Mouse (Mus musculus): ENCODE results near the gene Cd300lb.

DNA sequence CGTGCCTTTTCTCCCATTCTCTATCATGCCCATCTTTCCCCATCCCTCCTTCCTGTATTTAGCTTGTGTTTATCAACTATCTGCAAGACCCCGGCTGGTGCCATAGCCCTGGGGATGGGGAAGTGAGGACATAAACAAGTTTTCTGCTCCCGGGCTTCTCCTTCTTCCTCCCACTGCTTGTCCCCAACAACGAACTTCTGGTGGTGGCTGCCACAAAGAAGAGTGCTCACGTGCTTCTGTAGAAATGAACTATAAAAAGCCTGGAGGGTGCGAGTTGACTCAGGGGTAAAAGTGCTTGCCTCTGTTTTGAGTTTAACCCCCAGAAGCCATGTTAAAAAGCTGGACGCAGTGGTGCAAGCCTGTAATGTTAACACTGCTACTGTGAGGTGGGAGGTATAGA lies 19.2 kb downstream of the Cd300lb start:
- no peak for TF ChIP-seq POLR2A (IDR thresholded peaks at IDR 0.05; ENCODE audit: borderline replicate concordance, control insufficient read depth, low read depth, low read length)
- TF ChIP-seq CTCF (IDR thresholded peaks at IDR 0.05; ENCODE audit: control insufficient read depth, insufficient read depth, low read length): no peak
